Mouse (Mus musculus) small intestine, adult 2 months (tissue): ENCODE results near the gene Krt1.

Experiments used
- CTCF ChIP-seq: fragments of 200-500 bp; IDR thresholded peaks from 2 replicates; pipeline ENCODE4 v1.5.1; 2012; ENCODE audit warnings: low read depth, mild to moderate bottlenecking, control low read depth, inconsistent platforms, low read length, moderate library complexity, mixed read lengths; ENCODE audit not compliant: insufficient replicate concordance, insufficient read length; ENCODE audit errors: extremely low read depth
- POLR2A ChIP-seq: fragments of 200-500 bp; IDR thresholded peaks from 2 replicates; pipeline ENCODE4 v1.6.1; 2012; ENCODE audit warnings: low read depth, mild to moderate bottlenecking, control low read depth, inconsistent platforms, low read length, moderate library complexity

- TF ChIP-seq CTCF, result no peak
- no peak for TF ChIP-seq POLR2A
Measured at GRCm38 (mm10) chr15:101829441-101829840, 21.2 kb downstream of the Krt1 start.
